Mouse (Mus musculus) thymus, adult 2 months (tissue): ENCODE data around the gene Gps1.

ENCODE experiments used
- CTCF ChIP-seq: fragments of 200-500 bp; IDR thresholded peaks from 2 replicates; pipeline ENCODE4 v1.5.1; 2012; ENCODE audit warnings: mild to moderate bottlenecking, control low read depth, low read length, moderate library complexity, borderline replicate concordance; ENCODE audit not compliant: control insufficient read depth, poor library complexity, insufficient read depth; ENCODE audit errors: extremely low read depth
- POLR2A ChIP-seq: fragments of 200-500 bp; IDR thresholded peaks from 2 replicates; pipeline ENCODE4 v1.6.1; 2012; ENCODE audit warnings: mild to moderate bottlenecking, low read length, control low read depth, moderate library complexity; ENCODE audit not compliant: control insufficient read depth, poor library complexity, insufficient read depth; ENCODE audit errors: extremely low read depth

GRCm38 (mm10) chr11:120749430-120749829 lies 34.6 kb upstream of the Gps1 start:
- TF ChIP-seq POLR2A: no peak
- TF ChIP-seq CTCF: peak; percentile 55; the same call in 1 of the 2 replicates
